Mouse (Mus musculus) kidney, postnatal 0 days (tissue): ENCODE measurements around the gene 9530068E07Rik. TPM values are rescaled to one million over a fixed set of nuclear protein-coding genes. Genes with fewer than 3 reads are reported as not detected.

Source experiments
- ATAC-seq: fragments of 200-750 bp; cut with Nextera tagmentation; replicated peaks from 2 replicates; pipeline ENCODE4 v1.8.0; 2017; ENCODE audit warnings: low read depth, moderate number of reproducible peaks, moderate TSS enrichment, moderate library complexity; ENCODE audit not compliant: low FRiP score
- DNase-seq: peaks from one replicate; pipeline ENCODE4 v3.0.0-alpha.2; 2016; ENCODE audit warnings: low spot score
- H3K27ac ChIP-seq: fragments of 300-500 bp; sonication (generic); 2 replicates; pipeline ENCODE4 v1.5.1; 2014; ENCODE audit warnings: mild to moderate bottlenecking
- H3K27me3 ChIP-seq: fragments of 300-500 bp; sonication (generic); 2 replicates; pipeline ENCODE4 v1.6.1; 2014; ENCODE audit warnings: low read length, mixed read lengths; ENCODE audit not compliant: insufficient read depth
- H3K36me3 ChIP-seq: fragments of 300-500 bp; sonication (generic); 2 replicates; pipeline ENCODE4 v1.6.1; 2014; ENCODE audit warnings: low read length, mixed read lengths; ENCODE audit not compliant: insufficient read depth
- H3K4me1 ChIP-seq: fragments of 300-500 bp; sonication (generic); replicated peaks from 2 replicates; pipeline ENCODE4 v1.6.1; 2014; ENCODE audit warnings: antibody characterized with exemption, low read length, mixed read lengths; ENCODE audit not compliant: insufficient read depth
- H3K4me2 ChIP-seq: fragments of 300-500 bp; sonication (generic); 2 replicates; pipeline ENCODE4 v1.6.1; 2014; ENCODE audit warnings: mild to moderate bottlenecking, low read length, moderate library complexity, mixed read lengths
- H3K4me3 ChIP-seq: fragments of 300-500 bp; sonication (generic); replicated peaks from 2 replicates; pipeline ENCODE4 v1.5.1; 2014; ENCODE audit warnings: low read depth, low read length
- H3K9ac ChIP-seq: fragments of 300-500 bp; sonication (generic); 2 replicates; pipeline ENCODE4 v1.6.1; 2014; ENCODE audit warnings: low read depth, low read length
- H3K9me3 ChIP-seq: fragments of 300-500 bp; sonication (generic); replicated peaks from 2 replicates; pipeline ENCODE4 v1.6.1; 2016; ENCODE audit warnings: low read length, inconsistent platforms, mixed read lengths
- CTCF ChIP-seq: IDR thresholded peaks from 2 replicates; pipeline ENCODE4 v1.5.1; 2016; ENCODE audit warnings: antibody characterized with exemption, low read depth, mild to moderate bottlenecking, moderate library complexity
- WGBS: fragments of 180-500 bp; shearing (Covaris S2); extraction: QIAGEN DNeasy Blood & Tissue Kit; methylation state at CpG from one replicate; pipeline ENCODE4 v1.1.7; 2014; 5-methylcytosine and 5-hydroxymethylcytosine counted together
- polyA plus RNA-seq: library from polyadenylated mRNA; unstranded; fragments of >200 nt; fragmentation: Nextera tagmentation; extraction: Ambion mirVana; gene quantifications from 2 replicates; pipeline ENCODE4 v1.2.1, GENCODE M21; 2015

The 9530068E07Rik gene
- polyA plus RNA-seq: 228 and 245 TPM in 2 replicates

DNA sequence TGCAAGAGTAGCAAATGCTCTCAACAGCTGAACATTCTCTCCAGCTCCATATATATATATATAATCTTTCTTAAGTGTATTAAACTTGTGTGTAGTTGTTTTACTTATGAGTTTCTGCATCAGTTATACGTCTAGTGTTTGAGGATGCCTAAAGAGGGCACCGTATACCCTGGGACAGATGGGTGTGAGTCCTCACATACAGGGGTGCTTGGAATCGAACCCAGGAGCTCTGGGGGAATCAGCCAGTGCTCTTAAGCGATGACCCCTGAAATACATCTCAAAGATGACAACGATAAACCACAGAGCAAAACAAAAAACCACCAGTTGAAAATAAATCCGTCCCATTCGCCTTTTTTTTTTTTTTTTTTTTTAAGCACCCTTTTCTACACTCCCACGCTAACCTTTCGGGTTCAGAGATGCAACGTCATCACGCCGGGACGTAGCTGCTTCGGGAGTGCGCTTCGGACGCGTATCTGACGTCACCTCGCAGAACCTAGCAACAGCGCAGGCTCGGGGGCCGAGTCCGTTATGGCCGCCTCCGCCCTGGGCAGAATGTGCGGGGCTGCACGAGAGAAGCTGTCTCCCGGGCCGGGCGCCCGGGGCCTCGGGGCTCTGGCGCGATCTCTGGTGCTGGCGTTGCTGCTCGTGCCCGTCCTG is at the start of gene 9530068E07Rik:
Gene 9530068E07Rik (plus strand): TSS at position 489 of the 657 bp plus-strand sequence.
- 1% methylated on average over 38 of the region's 38 CpGs for WGBS
- Histone ChIP-seq H3K4me1 (peaks cover 16% of the 10 kb centered on the region; the same call in 1 of the 2 replicates), H3K4me2 (peak within 1 kb of the TSS; percentile 72), H3K27ac (peak within 1 kb of the TSS; percentile 96), H3K4me3 (peak within 1 kb of the TSS; percentile 98), H3K27me3 (no peaks in the 10 kb centered on the region), H3K9ac (peak within 1 kb of the TSS; percentile 96), H3K9me3 (no peaks in the 10 kb centered on the region), H3K36me3 (0 out of 2 replicates have a peak, but pooled peaks cover 5% of the 10 kb centered on the region)
- DNase-seq (peak; percentile 97), ATAC-seq (peak; percentile 90)
- no peak for TF ChIP-seq CTCF

DNA sequence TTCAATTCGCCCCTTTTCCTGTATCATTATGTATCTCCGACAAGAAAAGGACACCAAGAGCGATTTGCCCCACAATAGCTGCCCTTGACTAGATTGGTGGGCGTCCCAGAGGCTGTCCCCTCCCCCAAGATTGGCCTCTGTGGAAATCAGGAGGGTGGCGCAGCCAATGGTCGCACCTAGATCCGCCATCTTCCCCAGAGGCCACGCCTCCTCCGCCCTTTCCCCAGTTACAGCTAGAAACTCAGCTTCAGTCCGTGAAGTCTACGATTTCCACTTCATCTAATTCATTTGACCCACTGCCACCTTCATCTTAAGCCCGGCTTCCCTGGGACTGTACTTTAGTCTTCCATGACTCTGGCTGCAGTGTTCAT is 49.6 kb upstream of the 9530068E07Rik start:
- 0 out of 2 replicates have a peak, but pooled peaks cover 5% of the 10 kb centered on the region for H3K4me1 ChIP-seq
- H3K36me3 ChIP-seq: no peaks in the 10 kb centered on the region
- peak overlapping the region; percentile 28 for H3K4me3 ChIP-seq
- H3K4me2 ChIP-seq: peak overlapping the region; percentile 64
- H3K27me3 ChIP-seq: no peaks in the 10 kb centered on the region
- no peaks in the 10 kb centered on the region for H3K9me3 ChIP-seq
- WGBS: 3% methylated on average over 12 of the region's 12 CpGs
- H3K27ac ChIP-seq: peak overlapping the region; percentile 76; the same call in 1 of the 2 replicates
- peak overlapping the region; percentile 40; the same call in 1 of the 2 replicates for H3K9ac ChIP-seq
- ATAC-seq: peak; percentile 57; the same call in 1 of the 2 replicates
- peak; percentile 84 for DNase-seq
- no peak for TF ChIP-seq CTCF

DNA sequence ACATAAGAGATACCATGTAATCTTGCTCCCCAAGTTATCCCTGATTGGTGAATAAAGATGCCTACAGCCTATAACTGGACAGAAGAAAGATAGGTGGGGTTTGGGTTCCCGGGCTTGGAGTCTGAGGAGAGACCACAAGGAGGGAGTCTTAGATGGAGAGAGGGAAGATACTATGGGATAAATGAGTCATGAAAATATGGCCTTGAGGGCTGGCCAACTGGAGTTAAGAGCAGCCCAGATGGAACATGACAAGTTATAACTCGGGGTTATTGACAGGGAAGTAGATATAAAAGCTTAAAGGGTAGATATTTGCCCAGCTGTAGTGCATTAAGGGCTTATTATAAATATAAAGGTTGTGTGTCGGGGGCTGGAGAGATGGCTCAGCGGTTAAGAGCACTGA is 48.1 kb upstream of the 9530068E07Rik start:
- Histone ChIP-seq H3K9ac (no peak overlapping the region), H3K9me3 (no peaks in the 10 kb centered on the region), H3K4me3 (no peak overlapping the region), H3K4me1 (0 out of 2 replicates have a peak, but pooled peaks cover 5% of the 10 kb centered on the region), H3K27ac (no peak overlapping the region), H3K36me3 (no peaks in the 10 kb centered on the region), H3K4me2 (no peak overlapping the region), H3K27me3 (no peaks in the 10 kb centered on the region)
- 81% methylated on average over 4 of the region's 4 CpGs for WGBS
- ATAC-seq (no peak), DNase-seq (no peak)
- no peak for TF ChIP-seq CTCF

DNA sequence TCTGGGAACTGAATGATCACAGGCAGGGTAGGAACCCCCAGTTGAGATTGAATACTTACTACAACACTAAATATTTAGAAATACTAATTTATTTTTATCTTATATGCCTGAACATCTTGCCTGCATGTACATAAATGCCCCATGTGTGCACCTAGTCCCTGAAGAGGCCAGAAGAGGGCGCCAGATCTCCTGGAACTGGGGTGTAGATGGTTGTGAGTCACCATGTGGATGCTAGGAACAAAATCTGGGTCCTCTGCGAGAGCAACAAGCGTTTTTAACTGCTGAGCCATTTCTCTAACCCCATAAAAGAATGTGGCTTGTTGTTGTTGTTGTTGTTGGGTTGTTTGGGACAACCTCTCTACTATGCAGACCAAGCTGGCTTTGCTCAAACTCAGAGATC is 47.5 kb upstream of the 9530068E07Rik start:
- H3K4me1 ChIP-seq: 0 out of 2 replicates have a peak, but pooled peaks cover 5% of the 10 kb centered on the region
- H3K27ac ChIP-seq: no peak overlapping the region
- no peak overlapping the region for H3K4me2 ChIP-seq
- WGBS: 70% methylated on average over 3 of the region's 3 CpGs
- no peak overlapping the region for H3K9ac ChIP-seq
- no peaks in the 10 kb centered on the region for H3K36me3 ChIP-seq
- no peaks in the 10 kb centered on the region for H3K9me3 ChIP-seq
- ATAC-seq (no peak), DNase-seq (no peak)
- no peaks in the 10 kb centered on the region for H3K27me3 ChIP-seq
- peak; percentile 45; the same call in 1 of the 2 replicates for TF ChIP-seq CTCF
- H3K4me3 ChIP-seq: no peak overlapping the region

DNA sequence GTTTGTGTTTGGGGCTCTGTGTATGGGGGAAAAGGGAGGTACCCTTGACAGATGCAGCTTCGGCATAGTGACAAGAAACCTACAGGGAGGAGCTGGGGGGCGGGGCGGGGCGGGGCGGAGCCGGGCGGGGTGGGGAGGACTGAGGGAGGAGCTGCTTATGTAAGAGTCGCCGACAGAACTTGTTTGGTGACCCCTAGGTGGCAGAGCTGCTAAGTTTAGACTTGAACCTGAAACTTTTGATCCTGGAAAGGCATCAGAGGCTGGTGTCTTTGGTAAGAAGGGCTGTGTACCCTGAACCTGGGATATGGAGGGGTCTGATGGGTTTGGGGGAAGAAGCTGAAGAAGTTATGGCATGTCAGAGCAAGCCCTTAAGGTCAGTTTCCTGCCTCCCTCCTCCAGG is 45.3 kb upstream of the 9530068E07Rik start:
- 4% methylated on average over 9 of the region's 9 CpGs for WGBS
- Histone ChIP-seq H3K9ac (no peak overlapping the region), H3K36me3 (no peaks in the 10 kb centered on the region), H3K4me2 (no peak overlapping the region), H3K27me3 (no peaks in the 10 kb centered on the region), H3K27ac (no peak overlapping the region), H3K4me1 (0 out of 2 replicates have a peak, but pooled peaks cover 5% of the 10 kb centered on the region), H3K9me3 (no peaks in the 10 kb centered on the region), H3K4me3 (no peak overlapping the region)
- DNase-seq: peak; percentile 81
- ATAC-seq: peak; percentile 34; the same call in 1 of the 2 replicates
- TF ChIP-seq CTCF: peak; percentile 34; the same call in 1 of the 2 replicates

DNA sequence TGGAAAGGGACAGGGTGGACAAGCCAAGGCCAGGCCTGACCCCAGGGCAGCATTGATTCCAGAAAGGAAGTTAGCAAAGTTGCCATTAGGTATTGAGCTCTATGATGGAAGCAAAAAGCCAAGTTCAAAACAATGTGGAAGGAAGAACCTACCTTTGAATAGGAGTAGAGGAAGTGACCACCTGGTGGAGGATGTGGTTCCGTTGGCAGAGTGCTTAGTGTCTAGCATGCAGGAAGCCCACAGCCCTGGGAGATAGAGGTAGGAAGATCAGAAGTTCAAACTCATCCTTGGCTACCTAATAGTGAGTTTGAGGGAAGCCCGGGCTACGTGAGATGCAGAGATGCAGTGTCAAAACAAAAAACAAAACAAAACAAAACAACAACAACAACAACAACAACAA is 44.0 kb upstream of the 9530068E07Rik start:
- Histone ChIP-seq H3K9me3 (no peaks in the 10 kb centered on the region), H3K4me1 (no peaks in the 10 kb centered on the region), H3K27me3 (no peaks in the 10 kb centered on the region), H3K36me3 (no peaks in the 10 kb centered on the region), H3K27ac (no peak overlapping the region), H3K9ac (no peak overlapping the region), H3K4me3 (no peak overlapping the region), H3K4me2 (no peak overlapping the region)
- no peak for DNase-seq
- TF ChIP-seq CTCF: no peak
- ATAC-seq: no peak
- WGBS: 88% methylated on average over 3 of the region's 3 CpGs
